Mouse (Mus musculus): Measurements from ENCODE around the gene Tex50. TPM values are rescaled to one million over a fixed set of nuclear protein-coding genes. Genes with fewer than 3 reads are reported as not detected.

The Tex50 gene
- total and polyA plus RNA-seq, 3 experiments, result not detected

GRCm38 (mm10) chr1:161130726-161131664 is 28.1 kb downstream of the Tex50 start, which contains the start of gene Klhl20 (continued):
- TF ChIP-seq ZMIZ1 (IDR thresholded peaks at IDR 0.05; ENCODE audit: low read depth, low read length), result no peak; the same call in 1 of the 2 replicates
- peak; percentile 95 for TF ChIP-seq TBP (conservative IDR thresholded peaks at IDR 0.05; ENCODE audit: low read depth, low read length)
- 0 out of 2 replicates have a peak, but pooled peaks have one; percentile 18 for TF ChIP-seq E2F4 (IDR thresholded peaks at IDR 0.05; ENCODE audit: insufficient replicate concordance, low read depth, low read length)

GRCm38 (mm10) chr1:161126461-161126860 is 32.7 kb downstream of the Tex50 start:
- TF ChIP-seq MEF2A (IDR thresholded peaks at IDR 0.05; ENCODE audit: borderline replicate concordance, low read depth, low read length) (no peak), HCFC1 (IDR thresholded peaks at IDR 0.05; ENCODE audit: low read depth, low read length) (no peak), GABPA (IDR thresholded peaks at IDR 0.05; ENCODE audit: insufficient replicate concordance, low read depth, low read length) (no peak), POLR2A (IDR thresholded peaks at IDR 0.05; ENCODE audit: low read depth, low read length) (no peak), USF1 (IDR thresholded peaks at IDR 0.05; ENCODE audit: low read depth, low read length) (no peak), KAT2A (IDR thresholded peaks at IDR 0.05; ENCODE audit: insufficient replicate concordance, low read length) (no peak), RCOR1 (conservative IDR thresholded peaks at IDR 0.05; ENCODE audit: low read depth, low read length) (no peak), RAD21 (IDR thresholded peaks at IDR 0.05; ENCODE audit: low read depth, low read length) (no peak), SIN3A (IDR thresholded peaks at IDR 0.05; ENCODE audit: low read length) (no peak), MAX (IDR thresholded peaks at IDR 0.05; ENCODE audit: low read length) (no peak), USF2 (conservative IDR thresholded peaks at IDR 0.05; ENCODE audit: low read depth, low read length) (no peak), POLR2AphosphoS2 (IDR thresholded peaks at IDR 0.05; ENCODE audit: low read depth, low read length) (no peak), ZKSCAN1 (IDR thresholded peaks at IDR 0.05; ENCODE audit: borderline replicate concordance, low read depth, low read length) (no peak), SMC3 (IDR thresholded peaks at IDR 0.05; ENCODE audit: low read depth, low read length) (no peak), CHD1 (IDR thresholded peaks at IDR 0.05; ENCODE audit: low read depth, low read length) (no peak), NELFE (IDR thresholded peaks at IDR 0.05; ENCODE audit: low read depth, low read length) (no peak), UBTF (IDR thresholded peaks at IDR 0.05; ENCODE audit: low read depth, low read length) (no peak), PAX5 (IDR thresholded peaks at IDR 0.05; ENCODE audit: low read length) (no peak), BHLHE40 (IDR thresholded peaks at IDR 0.05; ENCODE audit: low read depth, low read length) (no peak), MAFK (IDR thresholded peaks at IDR 0.05; ENCODE audit: insufficient replicate concordance, low read length) (no peak)
- in situ Hi-C loops (cut with MboI; ENCODE audit: low pct_ligation_motif_present, low pct_unique_long_range_greater_than_20kb, low sequenced_read_pairs), result no loop called here
- H3K27me3 ChIP-seq (replicated peaks), result no peaks in the 10 kb centered on the region
- no peak overlapping the region for H3K9ac ChIP-seq (ENCODE audit: insufficient read depth, low read depth)
- peaks cover 8% of the 10 kb centered on the region; the same call in 1 of the 2 replicates for H3K79me2 ChIP-seq (replicated peaks; ENCODE audit: control insufficient read depth, extremely low read depth, insufficient read depth, poor library complexity, severe bottlenecking)
- H3K4me2 ChIP-seq (ENCODE audit: insufficient read depth, low read depth, poor library complexity, severe bottlenecking), result no peak overlapping the region
- DNase-seq (ENCODE audit: extremely low read depth), result no peak
- peaks cover 6 to 34% of the 10 kb centered on the region in 2 experiments for H3K36me3 ChIP-seq (replicated peaks in 1 of 2; ENCODE audit: control insufficient read depth in 1 of 2, insufficient read depth in 1 of 2, low read length in 1 of 2)
- dilution Hi-C loops (cut with MboI; ENCODE audit: extremely low pct_ligation_motif_present, extremely low pct_unique_long_range_greater_than_20kb, low sequenced_read_pairs), result no loop called here
- no peaks in the 10 kb centered on the region for H3K9me3 ChIP-seq (replicated peaks; ENCODE audit: low read length)
- H3K4me3 ChIP-seq (replicated peaks in 1 of 3; ENCODE audit: low read depth in 2 of 3, low read length in 2 of 3, poor library complexity in 1 of 3), result no peak overlapping the region
- peaks cover 0 to 15% of the 10 kb centered on the region in 2 experiments; a peak in 2 of 4 replicates for H3K4me1 ChIP-seq (ENCODE audit: control insufficient read depth in 1 of 2, insufficient read depth in 2 of 2)
- H3K27ac ChIP-seq (ENCODE audit: insufficient read depth, low read depth), result no peak overlapping the region

Measured in CH12.LX (cell line).